Mouse (Mus musculus) small intestine, adult 10 weeks (tissue): ENCODE measurements around the gene Figla. TPM values are rescaled to one million over a fixed set of nuclear protein-coding genes. Genes with fewer than 3 reads are reported as not detected.

ENCODE experiments used
- polyA plus RNA-seq: library from polyadenylated mRNA; stranded (reverse); fragments of 350-450 nt; fragmentation: Illumina TruSeq; extraction: RNeasy Lipid Tissue Mini Kit (QIAGEN cat#74804); gene quantifications from one replicate; pipeline ENCODE4 v1.2.3, GENCODE M21; 2014; ENCODE audit warnings: low replicate concordance

The Figla gene
- polyA plus RNA-seq: not detected

DNA sequence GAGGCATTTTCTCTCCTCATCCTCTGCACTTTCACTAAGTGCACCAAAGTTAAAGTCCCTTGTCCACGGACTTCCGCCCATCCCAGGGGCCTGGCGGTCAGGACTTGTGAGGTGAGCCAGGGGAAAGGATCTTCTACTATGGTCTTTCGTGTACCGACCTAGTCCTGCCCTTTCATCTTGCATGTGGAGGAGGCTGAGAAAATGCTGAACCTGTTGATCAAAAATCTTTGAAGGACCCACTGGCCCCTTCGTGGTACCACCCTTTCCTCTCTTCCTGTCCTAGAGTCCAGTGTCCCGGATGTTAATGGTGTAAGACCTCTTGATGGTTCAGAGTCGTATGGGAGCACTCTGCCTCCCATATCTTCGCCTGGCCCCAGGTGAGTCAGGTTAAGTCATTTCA lies at the start of gene Figla:
Gene Figla (plus strand): TSS at position 301 of the 400 bp plus-strand sequence.

GRCm38 (mm10) chr6:86028601-86029322 lies 12.8 kb downstream of the Figla start, which contains the start of gene Add2:
TSS of gene Add2 (plus strand) at chr6:86028681.

Other genes with a start within 250 kb of the Figla start
- gene Nat8f6, start 195.2 kb upstream of the Figla start, polyA plus RNA-seq: 3.6 TPM
- 88.4 TPM for gene Nat8f5, start 195.2 kb upstream of the Figla start, polyA plus RNA-seq
- 24.9 TPM for gene Nat8, start 184.1 kb upstream of the Figla start, polyA plus RNA-seq
- 11.9 TPM for gene Nat8f2, start 147.0 kb upstream of the Figla start, polyA plus RNA-seq
- 181 TPM for gene Nat8f4, start 111.3 kb upstream of the Figla start, polyA plus RNA-seq
- gene Tprkb, start 104.3 kb upstream of the Figla start, polyA plus RNA-seq: 246 TPM
- gene Nat8f1, start 100.5 kb upstream of the Figla start, polyA plus RNA-seq: 1.3 TPM
- gene Dusp11, start 54.5 kb upstream of the Figla start, polyA plus RNA-seq: 234 TPM
- gene Add2, start 12.5 kb downstream of the Figla start, polyA plus RNA-seq: 0.15 TPM
- 5.1 TPM for gene Tgfa, start 179.1 kb downstream of the Figla start, polyA plus RNA-seq